7 mouse cellular contexts compared by ENCODE assay signal in genomic region chr5:149537796-149538511, GRCm38 (mm10). TPM values are rescaled to one million over a fixed set of nuclear protein-coding genes. Genes with fewer than 3 reads are reported as not detected.
DNase-seq lines count a peak whose midpoint lies in the region; ATAC-seq lines count a peak whose summit lies in the region.

No protein-coding gene starts in this region.

- H3K36me3 ChIP-seq in forebrain, embryonic 11.5 days (ENCODE audit: control insufficient read depth, insufficient read depth, low read length) = no peaks in the 10 kb centered on the region

- no peak overlapping the region for H3K4me2 ChIP-seq in forebrain, embryonic 11.5 days (ENCODE audit: low read depth, low read length, severe bottlenecking)

- ATAC-seq in forebrain, embryonic 11.5 days (replicated peaks; ENCODE audit: low FRiP score) = peak; percentile 44; the same call in 1 of the 2 replicates

- intact Hi-C loops in left cerebral cortex, postnatal 14 days (cut with DNase I) = loop anchor here (5.0 kb wide), 2 partner anchors 74 to 99 kb away; partner anchors contain the start of gene Hsph1

- H3K27ac ChIP-seq in forebrain, embryonic 11.5 days (ENCODE audit: low read depth, low read length) = no peak overlapping the region

- no peaks in the 10 kb centered on the region for H3K9me3 ChIP-seq in forebrain, embryonic 11.5 days (ENCODE audit: control insufficient read depth, low read length)

- no peak overlapping the region for H3K4me3 ChIP-seq in forebrain, embryonic 11.5 days (ENCODE audit: low read depth, low read length)

- no peak overlapping the region for H3K9ac ChIP-seq in forebrain, embryonic 11.5 days (ENCODE audit: low read length)

- WGBS in forebrain, embryonic 11.5 days = 56% methylated on average over 16 of the region's 16 CpGs

- no peaks in the 10 kb centered on the region for H3K27me3 ChIP-seq in forebrain, embryonic 11.5 days (ENCODE audit: control insufficient read depth, insufficient read depth, low read length)

- H3K4me1 ChIP-seq in forebrain, embryonic 11.5 days (replicated peaks; ENCODE audit: control insufficient read depth, insufficient read depth, low read length) = no peaks in the 10 kb centered on the region

- DNase-seq in left cerebral cortex, adult 18-20 months (ENCODE audit: low spot score in 2 of 2) = peak; percentile 47 to 57
- no peak for DNase-seq in left cerebral cortex, adult 11 months (ENCODE audit: low spot score)
- no peak for DNase-seq in forebrain, embryonic 11.5 days (ENCODE audit: low spot score)
- DNase-seq in left cerebral cortex, postnatal 14 days (ENCODE audit: low spot score in 2 of 2) = peak; percentile 75 to 88
- DNase-seq in right cerebral cortex, adult 18-20 months = peak; percentile 68
- DNase-seq in cerebellum, adult 18-20 months = no peak
- no peak for DNase-seq in ovary, postnatal 10 days (ENCODE audit: low spot score)

RNA-seq across cellular contexts. Expression of gene Wdr95, which starts 9.5 kb away (rescaled TPM):
- total RNA-seq in left cerebral cortex, adult 18-20 months (2021) = under 1 TPM; 0.14 to 0.35 TPM
- polyA plus RNA-seq in forebrain, embryonic 11.5 days (2014; fragmentation: Nextera tagmentation; extraction: Ambion mirVana) = 0.24 and 0.73 TPM in 2 replicates
- total RNA-seq in left cerebral cortex, postnatal 14 days (2021) = 1 to 10 TPM in 1 of 2 experiments, under 1 TPM in 1; 0.74 to 1.4 TPM

Comparison
In these comparisons a context has a peak if more than half of its experiments do, and no peak if none do; other contexts are left out.
1. DNase-seq: peak in left cerebral cortex, adult 18-20 months (2 of 2), left cerebral cortex, postnatal 14 days (2 of 2) and right cerebral cortex, adult 18-20 months (single experiment); none in left cerebral cortex, adult 11 months (single experiment), forebrain, embryonic 11.5 days (single experiment), cerebellum, adult 18-20 months (0 of 2) and ovary, postnatal 10 days (single experiment).